Mouse (Mus musculus) left cerebral cortex, adult 11 months (tissue): Measurements from ENCODE around the gene Eef1akmt2.

Source experiments
- DNase-seq: peaks from one replicate; pipeline ENCODE4 v3.0.0; 2022; ENCODE audit warnings: low spot score

Gene Eef1akmt2

GRCm38 (mm10) chr7:132852173-132852844, at the start of gene Eef1akmt2:
Gene Eef1akmt2, minus strand, starts transcription at chr7:132852673.
- DNase-seq = peak; percentile 76

GRCm38 (mm10) chr7:132900826-132901531, 48.5 kb upstream of the Eef1akmt2 start:
- DNase-seq = no peak

DNA sequence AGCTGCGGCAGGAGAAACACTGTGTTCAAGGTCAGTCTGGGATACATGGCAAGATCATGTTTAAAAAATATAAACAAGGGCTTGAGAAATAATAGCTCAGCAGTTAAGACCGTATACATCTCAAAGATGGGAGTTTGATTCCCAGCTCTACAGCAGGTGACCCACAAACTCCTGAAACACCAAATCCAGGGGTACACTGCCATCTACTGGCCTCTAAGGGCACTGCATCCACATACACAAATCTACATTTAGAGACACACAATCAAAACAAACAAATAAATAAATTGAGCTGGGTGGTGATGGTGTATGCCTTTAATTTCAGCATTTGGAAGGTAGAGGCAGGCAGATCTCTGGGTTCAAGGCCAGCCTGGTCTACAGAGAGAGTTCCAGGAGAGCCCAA, 45.8 kb upstream of the Eef1akmt2 start:
- no peak for DNase-seq

DNA sequence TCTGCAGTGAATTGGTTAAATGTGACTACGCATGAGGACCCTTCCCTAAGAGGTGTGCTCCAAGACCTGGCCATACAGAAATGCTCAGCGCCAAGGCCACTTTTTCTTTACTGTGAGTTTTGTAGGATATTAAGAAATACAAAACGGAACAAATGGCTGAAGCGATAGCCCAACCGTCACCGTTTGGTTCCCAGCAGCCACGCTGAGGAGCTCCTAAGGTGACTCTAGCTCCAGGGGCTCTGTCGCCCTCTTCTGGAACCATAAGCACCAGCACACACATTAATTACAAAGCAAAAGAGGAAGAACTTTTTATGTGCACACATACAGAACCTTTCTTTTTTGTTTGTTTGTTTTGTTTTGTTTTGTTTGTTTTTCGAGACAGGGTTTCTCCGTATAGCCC, 44.8 kb upstream of the Eef1akmt2 start:
- no peak for DNase-seq

- DNase-seq = no peak
Observed at GRCm38 (mm10) chr7:132896206-132896815, 43.8 kb upstream of the Eef1akmt2 start.

DNA sequence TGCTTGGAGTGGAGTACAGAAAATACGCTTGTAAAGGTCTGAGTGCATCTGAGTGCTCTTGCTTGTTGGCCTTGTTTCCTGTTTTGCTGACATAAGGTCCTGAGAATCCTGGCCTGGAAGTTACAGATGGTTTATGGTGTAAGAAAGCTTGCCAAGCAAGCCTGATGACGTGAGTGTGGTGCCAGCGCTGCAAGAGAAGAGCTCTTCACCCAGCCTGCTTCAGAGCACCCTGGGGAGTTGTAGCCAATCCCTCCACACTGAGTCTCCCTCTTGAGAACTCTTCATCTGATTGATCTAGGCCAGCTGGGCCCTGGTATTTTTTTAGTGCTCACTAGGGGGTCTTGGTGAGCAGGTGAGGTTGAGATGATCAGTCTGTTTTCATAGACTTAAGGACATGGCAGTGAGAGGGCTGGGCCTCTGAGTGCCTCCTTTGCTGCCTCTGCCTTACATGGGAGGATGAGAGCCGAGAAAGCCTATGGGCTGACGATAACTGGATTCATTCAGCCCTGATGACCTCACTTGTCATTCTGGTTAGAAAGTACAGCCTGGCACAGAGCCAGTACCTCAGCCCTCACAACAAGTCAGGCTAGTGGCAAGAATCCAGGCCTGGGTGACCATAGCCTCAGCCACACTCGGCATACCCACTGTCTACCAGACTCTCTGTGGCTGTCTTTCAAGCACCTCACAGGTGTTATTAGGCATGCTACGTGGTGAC, 42.5 kb upstream of the Eef1akmt2 start:
- DNase-seq = no peak

GRCm38 (mm10) chr7:132893336-132893735, 40.9 kb upstream of the Eef1akmt2 start:
- DNase-seq = no peak

DNA sequence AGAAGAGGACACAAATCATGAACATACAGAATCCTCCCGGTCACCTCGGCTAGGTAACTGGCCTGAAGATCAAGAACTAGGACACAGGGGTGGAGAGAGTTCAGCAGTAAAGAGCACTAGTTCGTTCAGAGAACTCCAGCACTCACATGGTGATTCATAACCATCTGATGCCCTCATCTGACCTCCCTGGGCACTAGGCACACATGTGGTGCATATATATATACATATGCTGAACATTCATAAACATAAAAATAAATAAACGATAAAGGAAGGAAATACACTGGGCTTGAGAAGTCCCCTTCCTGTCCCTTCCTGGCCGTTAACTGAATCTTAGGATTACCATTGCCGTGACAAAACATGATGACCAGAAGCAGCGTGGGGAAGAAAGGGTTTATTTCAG, 40.3 kb upstream of the Eef1akmt2 start:
- no peak for DNase-seq

DNA sequence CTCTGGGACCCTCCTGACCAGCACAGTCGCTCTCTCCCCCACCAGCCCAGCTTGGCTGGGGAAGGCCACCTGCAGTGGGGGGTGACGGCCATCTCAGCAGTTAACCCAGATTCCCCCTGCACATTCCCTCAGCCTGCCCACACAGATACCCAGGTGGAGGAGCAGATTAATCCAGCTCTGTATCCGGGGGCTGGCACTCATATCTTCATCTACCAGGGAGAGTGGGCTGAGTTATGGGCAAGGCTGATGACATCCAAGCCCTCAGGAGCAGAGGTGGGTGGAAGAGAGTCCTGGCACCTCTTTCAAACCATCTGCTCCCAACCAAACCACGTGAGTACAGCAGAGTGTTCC, 39.8 kb upstream of the Eef1akmt2 start:
- no peak for DNase-seq

DNA sequence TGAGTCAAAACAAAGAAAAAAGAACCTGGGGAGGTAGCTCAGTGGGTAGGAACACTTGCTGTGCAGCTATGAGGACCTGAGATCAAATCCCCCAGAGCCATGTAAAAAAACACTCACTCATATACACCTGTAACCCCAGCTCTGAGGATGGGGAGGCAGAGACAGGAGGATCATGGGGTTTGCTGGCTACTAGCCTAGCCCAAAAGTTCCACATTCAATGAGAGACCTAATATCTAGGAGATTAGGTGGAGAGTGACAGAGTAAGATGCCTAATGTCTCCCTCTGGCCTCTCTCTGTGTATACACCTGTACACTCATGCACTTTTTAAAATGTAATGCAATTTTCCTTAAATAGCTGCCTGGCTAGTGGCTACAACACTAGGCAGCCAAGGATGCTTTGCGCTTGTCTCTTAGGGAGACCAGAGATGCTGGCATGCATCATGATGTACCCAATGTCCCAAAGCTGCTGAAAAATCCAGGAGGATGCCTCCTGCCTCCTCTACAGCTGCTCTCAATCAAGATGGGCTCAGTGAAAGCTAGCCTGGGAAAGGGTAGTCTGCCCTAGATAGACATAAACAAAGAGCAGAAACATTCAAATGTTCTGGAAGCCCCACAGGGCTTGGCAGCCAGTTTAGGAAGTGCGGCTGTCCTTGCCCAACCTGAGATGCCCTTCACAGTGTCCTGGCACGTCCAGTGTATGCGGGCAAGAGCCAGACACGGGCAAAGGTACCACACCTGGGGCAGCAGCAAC, 39.3 kb upstream of the Eef1akmt2 start:
- DNase-seq = no peak

DNA sequence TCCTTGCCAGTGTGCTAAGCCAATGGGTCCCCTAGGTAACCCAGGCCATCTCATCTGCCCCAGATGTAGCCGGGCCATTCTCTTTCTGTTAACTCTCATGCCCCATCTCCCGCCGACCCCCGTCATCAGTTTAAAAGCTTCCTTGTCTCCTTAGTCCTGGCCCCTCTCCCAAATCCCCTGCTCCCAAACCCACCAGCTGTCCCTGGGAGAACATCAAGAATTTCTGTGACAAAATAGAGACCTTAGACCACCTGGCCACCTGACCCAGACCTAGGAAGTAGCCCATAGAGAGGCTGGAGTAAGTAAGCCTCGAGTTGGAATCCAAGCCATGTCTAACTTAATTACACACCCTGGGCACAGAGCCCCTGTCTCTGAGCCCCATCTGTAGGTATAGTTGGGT, 37.7 kb upstream of the Eef1akmt2 start:
- DNase-seq = no peak

DNA sequence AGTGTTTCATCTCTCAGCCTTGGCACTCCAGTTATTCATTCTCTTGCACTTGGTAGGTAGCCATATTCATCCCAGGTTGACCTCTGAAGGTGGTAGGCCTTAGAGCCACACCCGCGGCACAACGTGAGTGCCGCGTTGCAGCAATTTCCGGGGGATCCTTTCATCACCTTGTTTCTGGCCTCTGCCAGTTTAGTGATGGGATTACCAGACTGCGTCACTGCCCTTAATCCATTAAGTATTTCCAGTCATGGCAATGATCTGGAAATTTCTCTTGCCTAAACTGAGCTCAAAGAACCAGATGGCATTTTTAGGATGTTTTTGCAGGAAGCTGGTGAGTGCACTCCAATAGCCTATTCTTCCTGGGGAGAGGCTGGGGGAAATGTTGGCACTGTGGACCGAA, 37.2 kb upstream of the Eef1akmt2 start:
- no peak for DNase-seq

- no peak for DNase-seq
Observed at GRCm38 (mm10) chr7:132888518-132889249, 36.2 kb upstream of the Eef1akmt2 start.

DNA sequence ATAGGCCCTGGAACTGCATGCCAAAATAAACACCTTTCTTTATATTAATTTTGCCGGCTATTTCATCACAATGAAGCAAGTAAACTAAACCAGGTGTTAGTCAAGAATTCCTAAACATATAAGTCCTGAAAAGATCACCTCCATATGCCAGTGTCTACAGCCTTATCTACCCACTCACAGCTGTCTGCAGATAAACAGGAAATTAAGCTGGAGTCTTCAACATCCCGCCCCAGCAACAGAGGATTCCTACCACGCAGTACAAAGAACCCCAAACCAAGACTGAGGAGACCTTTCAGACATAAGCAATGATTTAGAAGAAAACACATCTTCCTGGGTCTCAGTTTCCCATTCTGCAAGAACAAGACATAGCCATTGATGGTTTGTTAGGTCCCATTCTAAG, 35.6 kb upstream of the Eef1akmt2 start:
- DNase-seq = no peak

DNA sequence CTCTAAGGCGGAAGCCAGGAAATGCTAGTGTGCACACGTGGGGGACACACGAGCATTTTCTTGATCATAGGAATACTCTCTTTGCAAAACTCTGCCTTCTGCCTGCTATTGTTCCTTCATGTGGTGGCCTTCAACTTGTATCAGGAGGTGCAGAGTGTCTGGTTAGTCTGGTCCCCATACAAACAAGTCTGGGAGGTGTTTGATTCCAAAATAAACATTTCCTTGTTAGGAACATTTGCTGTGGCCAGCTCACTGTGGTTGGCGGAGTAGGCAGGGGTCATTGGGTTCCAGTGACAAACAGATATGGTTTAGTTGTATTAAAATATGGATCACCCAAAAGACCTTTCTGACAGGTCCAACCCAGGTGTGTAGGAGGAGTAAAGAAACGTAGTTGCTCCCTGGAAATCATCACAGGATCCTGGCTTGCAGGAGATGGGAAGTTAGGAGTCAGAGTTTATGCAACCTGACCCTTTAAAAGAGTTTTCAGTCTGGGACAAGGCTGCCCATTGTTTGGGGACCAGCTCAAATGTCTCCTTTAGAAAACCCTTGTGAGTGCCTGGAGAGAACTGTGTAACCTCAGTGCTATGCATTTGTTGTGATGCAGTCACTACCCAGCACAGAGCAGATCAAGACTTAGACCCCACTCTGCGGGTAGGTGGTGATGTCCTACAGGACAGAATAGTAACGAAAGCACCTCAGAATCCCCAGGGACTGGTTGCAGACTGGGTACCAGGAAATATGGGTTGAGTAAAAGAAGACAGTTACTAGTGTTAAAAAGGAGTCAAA, 34.7 kb upstream of the Eef1akmt2 start:
- DNase-seq = no peak

DNA sequence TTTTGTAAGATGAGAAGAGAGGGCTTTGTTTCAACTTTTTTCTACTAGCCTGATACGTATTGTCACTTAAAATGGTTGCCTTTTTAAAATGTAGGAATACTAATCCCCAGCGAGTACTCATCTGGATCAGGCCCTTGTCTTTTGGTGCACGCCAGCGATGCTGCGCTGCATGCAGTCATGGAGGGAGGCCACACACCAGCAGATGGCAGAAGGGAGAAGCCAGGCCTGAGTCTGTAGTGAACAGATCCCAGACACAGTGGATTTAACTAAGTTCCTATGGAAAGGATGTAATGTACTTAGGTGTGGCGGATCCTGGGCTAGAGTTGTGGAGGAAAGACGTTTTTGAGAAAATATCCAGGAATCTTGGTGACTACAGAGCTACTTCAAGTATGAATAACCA, 31.6 kb upstream of the Eef1akmt2 start:
- no peak for DNase-seq

DNA sequence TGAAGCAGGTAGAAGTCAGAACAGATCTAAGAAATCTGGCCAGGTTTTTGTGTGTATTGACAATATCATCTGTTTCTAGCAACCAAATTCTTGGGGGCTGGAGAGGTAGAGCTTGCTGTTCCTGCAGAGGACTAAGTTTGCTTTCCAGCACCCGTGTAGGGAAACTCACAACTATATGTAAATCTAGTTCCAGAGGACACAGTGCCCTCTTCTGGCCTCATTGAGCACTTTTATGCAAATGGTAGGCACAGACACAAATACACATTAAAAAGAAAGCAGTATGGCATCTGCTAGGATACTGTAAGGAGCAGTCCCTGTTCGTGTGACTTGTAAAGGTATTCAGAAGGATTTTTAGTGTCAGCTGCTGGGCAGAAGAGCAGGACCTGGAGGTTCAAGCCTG, 29.9 kb upstream of the Eef1akmt2 start:
- DNase-seq = no peak

DNA sequence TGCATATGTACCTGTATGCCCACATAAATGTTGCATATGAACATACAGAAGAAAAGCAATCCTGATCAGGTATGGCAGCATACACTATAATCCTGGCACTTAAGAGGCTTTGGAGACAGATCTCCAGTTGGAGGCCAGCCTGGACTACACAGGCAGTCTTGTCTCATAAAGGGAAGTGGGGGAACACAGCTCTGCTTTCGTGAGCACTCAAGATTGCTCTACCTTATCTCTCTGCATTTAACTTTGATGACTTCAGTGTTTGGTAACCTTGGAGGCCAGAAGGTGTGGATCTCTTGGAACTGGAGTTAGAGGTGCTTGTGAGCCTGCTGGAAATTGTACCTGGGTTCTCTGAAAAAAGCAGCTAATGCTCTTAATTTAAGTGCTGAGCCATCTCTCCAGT, 27.8 kb upstream of the Eef1akmt2 start:
- DNase-seq = no peak

- no peak for DNase-seq
Observed at GRCm38 (mm10) chr7:132875391-132876086, 23.1 kb upstream of the Eef1akmt2 start.

DNA sequence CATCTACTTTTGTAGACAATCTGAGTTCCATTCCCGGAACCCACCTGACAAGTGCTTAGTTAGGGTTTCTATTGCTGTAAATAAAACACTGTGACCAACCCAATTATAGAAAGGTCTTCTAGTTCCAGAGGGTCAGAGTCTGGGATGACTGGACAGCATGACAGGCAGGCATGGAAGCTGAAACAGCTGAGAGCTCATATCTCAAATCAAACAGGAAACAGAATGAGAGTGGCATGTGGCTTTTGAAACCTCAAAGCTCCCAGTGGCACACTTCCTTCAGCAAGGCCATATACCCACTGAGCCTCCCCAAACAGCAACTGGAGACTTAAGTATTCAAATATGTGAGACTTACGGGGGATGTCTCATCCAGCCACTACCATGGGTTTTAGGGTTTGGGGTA, 20.6 kb upstream of the Eef1akmt2 start:
- no peak for DNase-seq
